Comparison of ENCODE assay signal across 12 mouse cellular contexts in genomic region chr8:87831116-87831515, GRCm38 (mm10).
DNase-seq lines count a peak whose midpoint lies in the region; ATAC-seq lines count a peak whose summit lies in the region.
"Had no signal": no experiment of that assay in that cellular context is flagged by ENCODE, and none has a peak within 500 bp of the region (broad histone marks: within the 10 kb centered on the region; RNA-seq: fewer than 3 reads in every experiment).

No protein-coding gene starts in this region.

- H3K4me3 ChIP-seq in heart, embryonic 16.5 days (ENCODE audit: low read length), result no peak overlapping the region
- H3K4me3 ChIP-seq in midbrain, embryonic 14.5 days (replicated peaks; ENCODE audit: low read depth, low read length), result no peak overlapping the region

- no peaks in the 10 kb centered on the region for H3K36me3 ChIP-seq in heart, embryonic 16.5 days (ENCODE audit: control insufficient read depth, insufficient read depth)
- H3K36me3 ChIP-seq in midbrain, embryonic 14.5 days (ENCODE audit: control insufficient read depth, insufficient read depth, low read length), result no peaks in the 10 kb centered on the region

- no peak for ATAC-seq in heart, embryonic 16.5 days (replicated peaks; ENCODE audit: extremely low read depth, insufficient read depth, low FRiP score)
- ATAC-seq in midbrain, embryonic 14.5 days (ENCODE audit: low FRiP score, low TSS enrichment), result no peak
- no peak for ATAC-seq in granulocyte monocyte progenitor cell, adult 5-6 weeks (replicated peaks; ENCODE audit: poor library complexity, severe bottlenecking)
- ATAC-seq: CD4-positive, CD25-positive, alpha-beta regulatory T cell, adult 4 months had no signal

- peaks cover 42% of the 10 kb centered on the region for H3K4me1 ChIP-seq in heart, embryonic 16.5 days (ENCODE audit: control insufficient read depth, insufficient read depth, low read length)
- H3K4me1 ChIP-seq in midbrain, embryonic 14.5 days (ENCODE audit: control insufficient read depth, insufficient read depth, low read length), result peaks cover 62% of the 10 kb centered on the region

- H3K9ac ChIP-seq in heart, embryonic 16.5 days (ENCODE audit: low read length), result peak overlapping the region; percentile 15; the same call in 1 of the 2 replicates
- no peak overlapping the region; the same call in 1 of the 2 replicates for H3K9ac ChIP-seq in midbrain, embryonic 14.5 days (replicated peaks; ENCODE audit: low read length)

- no peak overlapping the region for H3K4me2 ChIP-seq in heart, embryonic 16.5 days (ENCODE audit: low read depth, low read length)
- no peak overlapping the region for H3K4me2 ChIP-seq in midbrain, embryonic 14.5 days (ENCODE audit: low read length)

- WGBS in heart, embryonic 16.5 days, result 37% methylated on average over 9 of the region's 9 CpGs
- WGBS in midbrain, embryonic 14.5 days, result 3% methylated on average over 9 of the region's 9 CpGs

- no peak overlapping the region for H3K27ac ChIP-seq in heart, embryonic 16.5 days (ENCODE audit: low read length)
- H3K27ac ChIP-seq in midbrain, embryonic 14.5 days (replicated peaks; ENCODE audit: low read depth, low read length), result peak overlapping the region; percentile 86
- H3K27ac ChIP-seq: macrophage had no signal

- no peak for DNase-seq in heart, adult 11 months
- DNase-seq in ZHBTc4 (ENCODE audit: low read depth, low spot score), result peak; percentile 69
- peak; percentile 78 for DNase-seq in forelimb bud, embryonic 11.5 days (ENCODE audit: low read depth, low spot score)
- peak; percentile 64 for DNase-seq in midbrain, embryonic 14.5 days
- no peak for DNase-seq in cerebellum, adult 9-11 months
- DNase-seq in thymus, postnatal 25 days, result no peak
- DNase-seq: cerebellum, adult 11 months; thymus, adult 18-20 months had no signal

- H3K9me3 ChIP-seq in heart, embryonic 16.5 days (replicated peaks; ENCODE audit: control insufficient read depth, low read length), result no peaks in the 10 kb centered on the region
- no peaks in the 10 kb centered on the region for H3K9me3 ChIP-seq in midbrain, embryonic 14.5 days (ENCODE audit: control insufficient read depth, low read length)

- H3K27me3 ChIP-seq in heart, embryonic 16.5 days (ENCODE audit: control insufficient read depth, insufficient read depth, low read length), result no peaks in the 10 kb centered on the region
- H3K27me3 ChIP-seq in midbrain, embryonic 14.5 days (ENCODE audit: control insufficient read depth, insufficient read depth, low read length), result no peaks in the 10 kb centered on the region

Comparison
In these comparisons a context has a peak if more than half of its experiments do, and no peak if none do; other contexts are left out.
1. DNase-seq: peak in ZHBTc4 (single experiment), forelimb bud, embryonic 11.5 days (single experiment) and midbrain, embryonic 14.5 days (single experiment); none in heart, adult 11 months (single experiment), cerebellum, adult 9-11 months (single experiment) and thymus, postnatal 25 days (single experiment).